Mouse (Mus musculus) lung, adult 2 months (tissue): Measurements from ENCODE around the gene Sptan1.

Source experiments
- CTCF ChIP-seq: fragments of 200-500 bp; IDR thresholded peaks from 2 replicates; pipeline ENCODE4 v1.5.1; 2011; ENCODE audit warnings: mild to moderate bottlenecking, low read length, control low read depth; ENCODE audit not compliant: insufficient read depth
- POLR2A ChIP-seq: fragments of 200-500 bp; IDR thresholded peaks from 2 replicates; pipeline ENCODE4 v1.6.1; 2011; ENCODE audit warnings: low read depth, mild to moderate bottlenecking, control low read depth, low read length, borderline replicate concordance; ENCODE audit errors: extremely low read depth

DNA sequence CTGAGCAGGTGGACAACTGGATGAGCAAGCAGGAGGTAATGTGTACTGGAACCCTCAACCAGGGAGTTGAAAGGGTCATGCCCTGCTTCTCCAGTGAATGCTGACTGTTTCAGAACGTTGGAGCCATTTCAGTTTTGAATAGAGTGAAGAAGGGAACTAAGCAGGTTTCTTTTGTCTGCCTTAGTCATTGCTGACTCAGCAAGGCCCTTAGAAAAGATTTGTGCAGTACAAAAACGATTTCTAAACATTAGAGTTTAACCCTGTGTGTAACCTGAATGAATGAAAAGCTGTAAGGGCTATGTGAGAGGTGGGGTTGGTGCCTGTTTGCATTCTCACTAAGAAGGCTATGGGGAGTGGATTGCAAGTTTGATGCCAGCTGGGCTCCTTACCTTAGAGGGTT lies 26.6 kb downstream of the Sptan1 start:
- TF ChIP-seq CTCF, result no peak
- TF ChIP-seq POLR2A, result no peak
